Mouse (Mus musculus): ENCODE measurements around the gene Phrf1. TPM values are rescaled to one million over a fixed set of nuclear protein-coding genes. Genes with fewer than 3 reads are reported as not detected.

The Phrf1 gene
- polyA plus RNA-seq, 1 experiment from 2014 or later = 77.1 TPM

GRCm38 (mm10) chr7:141195754-141196153 is 32.8 kb upstream of the Phrf1 start:
- WGBS = 97% methylated on average over 2 of the region's 2 CpGs
- Histone ChIP-seq H3K27me3 (no peaks in the 10 kb centered on the region), H3K4me1 (replicated peaks) (peaks cover 35% of the 10 kb centered on the region), H3K4me2 (peak overlapping the region; percentile 96), H3K9me3 (no peaks in the 10 kb centered on the region), H3K36me3 (peaks cover 18% of the 10 kb centered on the region), H3K9ac (peak overlapping the region; percentile 43), H3K27ac (no peak overlapping the region), H3K4me3 (0 out of 2 replicates have a peak overlapping the region, but pooled peaks have one; percentile 91)
- ATAC-seq (ENCODE audit: low FRiP score) = no peak

- Histone ChIP-seq H3K36me3 (peaks cover 8% of the 10 kb centered on the region), H3K9ac (no peak overlapping the region), H3K27ac (no peak overlapping the region), H3K4me1 (replicated peaks) (peaks cover 31% of the 10 kb centered on the region), H3K27me3 (no peaks in the 10 kb centered on the region), H3K9me3 (no peaks in the 10 kb centered on the region), H3K4me2 (no peak overlapping the region), H3K4me3 (no peak overlapping the region)
- 96% methylated on average over 8 of the region's 8 CpGs for WGBS
- no peak for ATAC-seq (ENCODE audit: low FRiP score)
Observed at GRCm38 (mm10) chr7:141196619-141197282, 31.8 kb upstream of the Phrf1 start.

GRCm38 (mm10) chr7:141198121-141198520 is 30.5 kb upstream of the Phrf1 start:
- 93% methylated on average over 4 of the region's 4 CpGs for WGBS
- H3K36me3 ChIP-seq = 0 out of 2 replicates have a peak, but pooled peaks cover 2% of the 10 kb centered on the region

GRCm38 (mm10) chr7:141204546-141204945 is 24.0 kb upstream of the Phrf1 start:
- Histone ChIP-seq H3K36me3 (no peaks in the 10 kb centered on the region), H3K27me3 (no peaks in the 10 kb centered on the region), H3K9ac (no peak overlapping the region), H3K4me3 (no peak overlapping the region), H3K27ac (no peak overlapping the region), H3K9me3 (no peaks in the 10 kb centered on the region), H3K4me1 (replicated peaks) (no peaks in the 10 kb centered on the region), H3K4me2 (no peak overlapping the region)
- WGBS = 84% methylated on average over 3 of the region's 3 CpGs
- no peak for ATAC-seq (ENCODE audit: low FRiP score)

More at GRCm38 (mm10) chr7:141198121-141198520, 30.5 kb upstream of the Phrf1 start:
- Histone ChIP-seq H3K4me1 (replicated peaks) (peaks cover 17% of the 10 kb centered on the region), H3K27ac (no peak overlapping the region), H3K9ac (no peak overlapping the region), H3K4me3 (no peak overlapping the region), H3K9me3 (no peaks in the 10 kb centered on the region), H3K27me3 (no peaks in the 10 kb centered on the region), H3K4me2 (no peak overlapping the region)
- no peak for ATAC-seq (ENCODE audit: low FRiP score)

GRCm38 (mm10) chr7:141205504-141205903 is 23.1 kb upstream of the Phrf1 start:
- H3K27me3 ChIP-seq = no peaks in the 10 kb centered on the region
- H3K4me1 ChIP-seq (replicated peaks) = no peaks in the 10 kb centered on the region
- WGBS = 96% methylated on average over 5 of the region's 5 CpGs
- no peaks in the 10 kb centered on the region for H3K36me3 ChIP-seq
- no peak overlapping the region for H3K4me3 ChIP-seq
- no peak overlapping the region for H3K27ac ChIP-seq
- ATAC-seq (ENCODE audit: low FRiP score) = no peak
- H3K9me3 ChIP-seq = no peaks in the 10 kb centered on the region
- no peak overlapping the region for H3K9ac ChIP-seq
- no peak overlapping the region for H3K4me2 ChIP-seq

GRCm38 (mm10) chr7:141206182-141206937 is 22.2 kb upstream of the Phrf1 start:
- Histone ChIP-seq H3K4me1 (replicated peaks) (no peaks in the 10 kb centered on the region), H3K27ac (no peak overlapping the region), H3K9me3 (no peaks in the 10 kb centered on the region), H3K4me2 (no peak overlapping the region), H3K27me3 (no peaks in the 10 kb centered on the region), H3K36me3 (no peaks in the 10 kb centered on the region), H3K9ac (no peak overlapping the region), H3K4me3 (no peak overlapping the region)
- ATAC-seq (ENCODE audit: low FRiP score) = no peak
- 95% methylated on average over 18 of the region's 18 CpGs for WGBS

- H3K9me3 ChIP-seq = no peaks in the 10 kb centered on the region
- no peak for ATAC-seq (ENCODE audit: low FRiP score)
- H3K36me3 ChIP-seq = no peaks in the 10 kb centered on the region
- no peak overlapping the region for H3K4me3 ChIP-seq
- H3K4me1 ChIP-seq (replicated peaks) = 0 out of 2 replicates have a peak, but pooled peaks cover 3% of the 10 kb centered on the region
- WGBS = 73% methylated on average over 3 of the region's 3 CpGs
- no peak overlapping the region for H3K4me2 ChIP-seq
- peak overlapping the region; percentile 43; the same call in 1 of the 2 replicates for H3K9ac ChIP-seq
- H3K27ac ChIP-seq = no peak overlapping the region
- H3K27me3 ChIP-seq = no peaks in the 10 kb centered on the region
Observed at GRCm38 (mm10) chr7:141209526-141209925, 19.1 kb upstream of the Phrf1 start.

GRCm38 (mm10) chr7:141210137-141210536 is 18.4 kb upstream of the Phrf1 start:
- no peaks in the 10 kb centered on the region for H3K9me3 ChIP-seq
- H3K4me2 ChIP-seq = no peak overlapping the region
- WGBS = 87% methylated on average over 12 of the region's 12 CpGs
- H3K4me3 ChIP-seq = no peak overlapping the region
- no peak overlapping the region for H3K9ac ChIP-seq
- no peaks in the 10 kb centered on the region for H3K27me3 ChIP-seq
- peaks cover 9% of the 10 kb centered on the region for H3K4me1 ChIP-seq (replicated peaks)
- no peaks in the 10 kb centered on the region for H3K36me3 ChIP-seq
- H3K27ac ChIP-seq = no peak overlapping the region
- ATAC-seq (ENCODE audit: low FRiP score) = no peak

GRCm38 (mm10) chr7:141210606-141211131 is 17.9 kb upstream of the Phrf1 start:
- Histone ChIP-seq H3K4me2 (no peak overlapping the region), H3K36me3 (no peaks in the 10 kb centered on the region), H3K9me3 (no peaks in the 10 kb centered on the region), H3K27me3 (no peaks in the 10 kb centered on the region), H3K9ac (no peak overlapping the region), H3K27ac (no peak overlapping the region), H3K4me3 (no peak overlapping the region), H3K4me1 (replicated peaks) (peaks cover 10% of the 10 kb centered on the region)
- no peak for ATAC-seq (ENCODE audit: low FRiP score)
- 87% methylated on average over 14 of the region's 14 CpGs for WGBS

- no peaks in the 10 kb centered on the region for H3K27me3 ChIP-seq
- no peak overlapping the region for H3K27ac ChIP-seq
- no peak overlapping the region for H3K4me3 ChIP-seq
- H3K4me1 ChIP-seq (replicated peaks) = peaks cover 27% of the 10 kb centered on the region
- H3K9ac ChIP-seq = no peak overlapping the region
- H3K4me2 ChIP-seq = no peak overlapping the region
- H3K9me3 ChIP-seq = no peaks in the 10 kb centered on the region
- 89% methylated on average over 3 of the region's 3 CpGs for WGBS
- 0 out of 2 replicates have a peak, but pooled peaks cover 9% of the 10 kb centered on the region for H3K36me3 ChIP-seq
- ATAC-seq (ENCODE audit: low FRiP score) = no peak
Observed at GRCm38 (mm10) chr7:141213133-141213532, 15.5 kb upstream of the Phrf1 start.

- peaks cover 27% of the 10 kb centered on the region for H3K4me1 ChIP-seq (replicated peaks)
- no peaks in the 10 kb centered on the region for H3K27me3 ChIP-seq
- H3K4me2 ChIP-seq = peak within 1 kb of the TSS; percentile 92
- H3K9ac ChIP-seq = peak within 1 kb of the TSS; percentile 74
- peak within 1 kb of the TSS; percentile 74 for H3K4me3 ChIP-seq
- 94% methylated on average over 11 of the region's 11 CpGs for WGBS
- peak within 1 kb of the TSS; percentile 90 for H3K27ac ChIP-seq
- peaks cover 14% of the 10 kb centered on the region; the same call in 1 of the 2 replicates for H3K36me3 ChIP-seq
- ATAC-seq (ENCODE audit: low FRiP score) = no peak
- H3K9me3 ChIP-seq = no peaks in the 10 kb centered on the region
Observed at GRCm38 (mm10) chr7:141213605-141214235, 14.9 kb upstream of the Phrf1 start, which contains the start of gene Lmntd2. TSS of gene Lmntd2 (minus strand) at chr7:141214080.

- Histone ChIP-seq H3K4me3 (no peak overlapping the region), H3K4me2 (no peak overlapping the region), H3K9me3 (no peaks in the 10 kb centered on the region), H3K4me1 (replicated peaks) (peaks cover 27% of the 10 kb centered on the region), H3K36me3 (peaks cover 18% of the 10 kb centered on the region), H3K27ac (peak overlapping the region; percentile 35; the same call in 1 of the 2 replicates), H3K9ac (no peak overlapping the region), H3K27me3 (no peaks in the 10 kb centered on the region)
- ATAC-seq (ENCODE audit: low FRiP score) = no peak
- 81% methylated on average over 3 of the region's 3 CpGs for WGBS
Observed at GRCm38 (mm10) chr7:141214310-141214709, 14.3 kb upstream of the Phrf1 start.

Measured in hindbrain, embryonic 13.5 days (tissue).